Mouse (Mus musculus) urinary bladder, postnatal 4 days (tissue): Measurements from ENCODE around the gene Rpl3l.

Experiments used
- DNase-seq, 2 experiments: peaks; one replicate each; pipeline ENCODE4 v3.0.0; 2021 to 2022; ENCODE audit warnings: low spot score in 2 of 2

The Rpl3l gene

DNA sequence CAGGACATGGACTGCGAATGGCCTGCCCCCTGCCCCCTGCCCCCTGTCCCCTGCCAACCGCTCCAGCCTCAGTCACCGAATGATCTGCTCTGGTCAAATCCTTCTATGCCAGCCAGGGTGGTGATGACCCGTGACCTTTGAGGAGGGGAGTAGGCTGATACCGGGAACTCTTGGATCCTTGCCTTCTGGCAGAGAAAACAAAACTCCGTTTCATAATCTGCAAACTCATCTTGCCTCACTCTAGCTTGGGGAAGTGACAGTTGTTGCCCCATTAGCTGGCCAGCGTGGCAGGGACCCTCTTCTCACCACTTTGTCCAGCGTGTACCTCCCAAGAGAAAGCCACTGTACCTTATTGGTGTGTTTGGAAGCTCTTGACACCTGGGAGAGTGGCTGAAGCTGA, 14.7 kb downstream of the Rpl3l start:
- no peak for DNase-seq

DNA sequence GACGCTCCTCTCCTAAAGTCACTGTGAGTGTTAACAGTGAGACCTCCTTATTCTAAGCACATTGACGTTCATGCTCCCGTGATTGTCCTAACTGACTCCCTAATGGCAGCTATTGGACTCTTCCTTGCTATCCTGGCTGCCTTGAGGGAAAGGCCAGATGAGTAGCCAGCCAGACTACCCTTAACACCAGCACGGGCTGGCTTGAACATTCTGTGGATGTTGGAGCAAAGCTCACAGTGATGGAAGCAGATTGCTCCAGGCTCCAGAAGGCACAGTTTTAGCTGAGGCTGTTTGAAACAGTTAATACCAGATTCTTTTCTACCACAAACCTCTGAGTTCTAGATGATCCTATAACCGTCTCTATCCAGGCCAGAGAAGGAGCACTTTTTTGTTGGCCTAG, 16.3 kb downstream of the Rpl3l start:
- DNase-seq: no peak

GRCm38 (mm10) chr17:24744381-24744780, 16.8 kb downstream of the Rpl3l start:
- DNase-seq: no peak

- DNase-seq: peak; percentile 65 to 86
Observed at GRCm38 (mm10) chr17:24745526-24746497, 18.2 kb downstream of the Rpl3l start.

- no peak for DNase-seq
Observed at GRCm38 (mm10) chr17:24746986-24747385, 19.4 kb downstream of the Rpl3l start.

- no peak for DNase-seq
Observed at GRCm38 (mm10) chr17:24751528-24751927, 23.9 kb downstream of the Rpl3l start.

- DNase-seq: no peak
Observed at GRCm38 (mm10) chr17:24752415-24753394, 25.1 kb downstream of the Rpl3l start, which contains the start of gene Hs3st6. TSS of gene Hs3st6 (plus strand) at chr17:24752988.

DNA sequence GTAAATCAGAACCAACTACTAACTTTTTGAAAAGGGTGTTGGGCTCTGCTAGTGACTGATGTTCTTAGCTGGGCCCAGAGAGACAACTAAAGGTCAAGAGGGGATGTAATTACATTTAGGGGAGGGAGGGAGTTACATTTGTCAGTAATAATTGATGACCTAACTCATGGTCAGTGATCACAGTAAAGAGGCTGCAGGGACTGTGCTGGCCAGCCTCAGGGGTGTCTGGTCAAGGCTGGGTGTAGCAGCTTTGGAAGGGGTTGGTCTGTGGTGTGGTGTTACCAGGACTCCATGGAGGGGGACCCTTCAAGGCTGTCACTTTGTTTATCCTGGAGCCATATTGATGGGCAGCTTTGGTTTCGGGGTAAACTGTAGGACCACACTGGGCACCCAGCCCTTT, 29.8 kb downstream of the Rpl3l start:
- DNase-seq: no peak

- no peak for DNase-seq
Observed at GRCm38 (mm10) chr17:24761121-24761520, 33.5 kb downstream of the Rpl3l start.

GRCm38 (mm10) chr17:24765016-24765905, 37.6 kb downstream of the Rpl3l start:
- DNase-seq: no peak

DNA sequence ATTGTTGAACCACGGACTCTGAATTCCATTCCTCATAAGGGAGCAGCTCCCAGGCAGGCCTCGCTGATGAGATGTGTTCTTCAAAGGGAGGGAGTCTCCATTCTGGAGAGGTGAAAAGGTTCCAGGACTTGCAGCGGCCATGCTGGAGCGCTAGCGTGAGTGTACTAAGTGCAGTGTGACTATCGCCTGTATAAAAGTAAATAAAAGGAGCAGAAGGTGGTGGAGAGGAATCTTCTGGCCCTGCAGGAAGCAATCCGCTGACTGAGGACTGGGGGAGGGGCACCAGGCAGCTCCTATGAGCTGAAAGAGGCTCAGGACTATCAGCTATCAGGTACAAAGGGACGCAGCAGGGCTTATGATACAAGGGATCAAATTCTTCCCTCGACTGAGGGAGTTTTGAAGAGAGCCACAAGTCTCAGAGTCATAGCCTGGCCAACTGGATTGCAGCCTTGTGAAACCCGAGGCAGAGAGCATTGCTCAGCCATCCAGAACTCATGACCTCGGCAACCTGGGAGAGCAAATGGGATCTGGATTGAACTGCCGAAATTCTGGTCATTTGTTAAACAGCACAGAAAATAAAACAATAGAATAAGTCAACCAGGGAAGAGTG, 38.8 kb downstream of the Rpl3l start:
- no peak for DNase-seq

- no peak for DNase-seq
Observed at GRCm38 (mm10) chr17:24769146-24769545, 41.5 kb downstream of the Rpl3l start.

DNA sequence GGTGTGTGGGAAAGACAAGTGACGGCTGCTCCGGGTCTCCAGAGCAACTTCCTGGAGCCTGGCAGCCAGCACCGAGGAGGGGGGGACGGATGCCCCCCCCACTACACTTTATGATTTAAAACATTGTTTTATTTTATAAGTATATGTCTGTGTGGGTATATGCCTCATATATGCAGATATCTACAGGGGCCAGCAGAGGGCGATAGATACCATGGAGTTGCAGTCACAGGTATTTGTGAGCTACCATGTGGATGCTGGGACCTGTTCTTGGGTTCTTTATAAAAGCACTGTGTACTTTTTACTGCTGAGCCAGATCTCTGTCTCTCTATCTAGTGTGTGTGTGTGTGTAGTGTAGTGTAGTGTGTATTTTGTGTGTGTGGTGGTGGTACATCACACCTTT, 45.6 kb downstream of the Rpl3l start:
- no peak for DNase-seq

GRCm38 (mm10) chr17:24775173-24775572, 47.6 kb downstream of the Rpl3l start:
- no peak for DNase-seq

GRCm38 (mm10) chr17:24777073-24777472, 49.5 kb downstream of the Rpl3l start:
- DNase-seq: no peak

GRCm38 (mm10) chr17:24780821-24781220, 53.2 kb downstream of the Rpl3l start:
- no peak for DNase-seq
